Mouse (Mus musculus) kidney, embryonic 16.5 days (tissue): ENCODE results near the gene Acot3. TPM values are rescaled to one million over a fixed set of nuclear protein-coding genes. Genes with fewer than 3 reads are reported as not detected.
A peak's percentile ranks its signal among the peaks of the same experiment; 100 is the strongest.
"Not testable (repeated sequence)": the region's sequence is repeated elsewhere in the genome, so short reads cannot be mapped to it uniquely, and the experiment has no call there.

Source experiments
- ATAC-seq: fragments of 200-750 bp; cut with Nextera tagmentation; 2 replicates; pipeline ENCODE4 v1.8.0; 2017; ENCODE audit warnings: moderate TSS enrichment; ENCODE audit not compliant: low FRiP score, low TSS enrichment
- H3K27ac ChIP-seq: fragments of 300-500 bp; sonication (generic); 2 replicates; pipeline ENCODE4 v1.5.1; 2014; ENCODE audit warnings: low read length
- H3K27me3 ChIP-seq: fragments of 300-500 bp; sonication (generic); 2 replicates; pipeline ENCODE4 v1.6.1; 2014; ENCODE audit warnings: low read length, control low read depth, mixed read lengths; ENCODE audit not compliant: insufficient read depth
- H3K36me3 ChIP-seq: fragments of 300-500 bp; sonication (generic); 2 replicates; pipeline ENCODE4 v1.6.1; 2014; ENCODE audit warnings: low read length, control low read depth, mixed read lengths; ENCODE audit not compliant: insufficient read depth
- H3K4me1 ChIP-seq: fragments of 300-500 bp; sonication (generic); 2 replicates; pipeline ENCODE4 v1.6.1; 2014; ENCODE audit warnings: low read length, control low read depth, mixed read lengths; ENCODE audit not compliant: insufficient read depth
- H3K4me2 ChIP-seq: fragments of 300-500 bp; sonication (generic); replicated peaks from 2 replicates; pipeline ENCODE4 v1.6.1; 2014; ENCODE audit warnings: low read depth, low read length
- H3K4me3 ChIP-seq: fragments of 300-500 bp; sonication (generic); 2 replicates; pipeline ENCODE4 v1.5.1; 2014; ENCODE audit warnings: mild to moderate bottlenecking, low read length
- H3K9ac ChIP-seq: fragments of 300-500 bp; sonication (generic); replicated peaks from 2 replicates; pipeline ENCODE4 v1.6.1; 2014; ENCODE audit warnings: low read length
- H3K9me3 ChIP-seq: fragments of 300-500 bp; sonication (generic); 2 replicates; pipeline ENCODE4 v1.6.1; 2016; ENCODE audit warnings: low read length, control low read depth
- WGBS: fragments of 180-500 bp; shearing (Covaris S2); extraction: QIAGEN DNeasy Blood & Tissue Kit; methylation state at CpG from one replicate; pipeline ENCODE4 v1.1.7; 2014; 5-methylcytosine and 5-hydroxymethylcytosine counted together
- polyA plus RNA-seq: library from polyadenylated mRNA; unstranded; fragments of >200 nt; fragmentation: Nextera tagmentation; extraction: Ambion mirVana; gene quantifications from 2 replicates; pipeline ENCODE4 v1.2.1, GENCODE M21; 2015

The Acot3 gene
- 2.6 and 3.4 TPM in 2 replicates for polyA plus RNA-seq

DNA sequence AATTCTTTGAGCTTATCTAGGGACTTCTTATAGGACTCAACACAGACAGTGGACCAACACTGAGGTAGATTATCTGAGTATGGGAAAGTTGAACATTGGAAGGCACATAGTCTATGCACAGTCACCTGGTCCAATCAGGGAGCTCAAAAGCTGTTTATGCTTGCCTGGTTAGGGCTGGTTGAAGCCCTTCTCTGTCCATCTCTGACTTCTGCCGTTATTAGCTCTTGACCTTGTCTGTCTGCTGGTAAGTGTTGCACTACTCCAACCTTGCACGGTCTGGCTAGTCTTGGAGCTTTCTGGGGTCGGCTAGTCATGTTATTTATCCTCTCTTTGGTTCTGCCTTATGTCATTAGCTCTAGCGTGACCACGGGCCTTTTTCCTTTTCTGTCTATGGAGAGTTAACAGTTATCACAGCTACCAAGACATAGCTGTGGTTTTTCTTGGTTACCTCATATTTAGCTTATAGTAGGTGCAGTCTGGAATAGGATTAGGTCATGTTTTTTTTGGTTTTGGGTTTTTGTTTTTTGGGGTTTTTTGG lies at the start of gene Acot3:
Gene Acot3, plus strand, starts transcription at position 208 of the 538 bp plus-strand sequence.
- Histone ChIP-seq H3K27me3 (peaks cover 11% of the 10 kb centered on the region), H3K27ac (no peak within 1 kb of the TSS), H3K4me1 (peaks cover 4% of the 10 kb centered on the region; the same call in 1 of the 2 replicates), H3K4me2 (0 out of 2 replicates have a peak within 1 kb of the TSS, but pooled peaks have one; percentile 5), H3K36me3 (no peaks in the 10 kb centered on the region), H3K9ac (no peak within 1 kb of the TSS), H3K9me3 (peaks cover 5% of the 10 kb centered on the region; the same call in 1 of the 2 replicates), H3K4me3 (peak within 1 kb of the TSS; percentile 50)
- WGBS: 68% methylated on average over 5 of the region's 5 CpGs
- no peak for ATAC-seq

DNA sequence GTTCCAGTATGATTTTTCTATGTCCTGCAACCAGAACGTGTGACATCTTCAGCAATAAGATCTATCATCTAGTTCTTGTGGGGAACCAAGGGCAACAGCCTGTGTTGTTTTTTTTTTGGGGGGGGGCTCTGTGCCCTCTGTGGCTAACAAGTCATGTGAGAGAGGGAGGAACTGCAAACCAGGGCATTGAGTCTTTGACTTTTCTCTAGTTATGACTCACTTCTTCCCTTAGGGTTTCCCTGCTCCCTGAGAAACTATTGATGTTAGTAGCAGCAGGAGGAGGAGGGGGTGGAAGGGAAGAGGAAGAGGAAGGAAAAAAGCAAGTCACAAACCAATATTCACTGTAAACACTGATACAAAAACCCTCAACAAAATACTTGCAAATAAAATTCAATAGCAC lies 48.1 kb upstream of the Acot3 start:
- H3K36me3 ChIP-seq: no peaks in the 10 kb centered on the region
- no peak for ATAC-seq
- H3K9me3 ChIP-seq: 0 out of 2 replicates have a peak, but pooled peaks cover 3% of the 10 kb centered on the region
- peaks cover 14% of the 10 kb centered on the region for H3K4me1 ChIP-seq
- H3K9ac ChIP-seq: no peak overlapping the region
- no peaks in the 10 kb centered on the region for H3K27me3 ChIP-seq
- no peak overlapping the region for H3K4me2 ChIP-seq
- 67% methylated on average over 1 of the region's 1 CpGs for WGBS
- no peak overlapping the region for H3K27ac ChIP-seq
- no peak overlapping the region for H3K4me3 ChIP-seq

DNA sequence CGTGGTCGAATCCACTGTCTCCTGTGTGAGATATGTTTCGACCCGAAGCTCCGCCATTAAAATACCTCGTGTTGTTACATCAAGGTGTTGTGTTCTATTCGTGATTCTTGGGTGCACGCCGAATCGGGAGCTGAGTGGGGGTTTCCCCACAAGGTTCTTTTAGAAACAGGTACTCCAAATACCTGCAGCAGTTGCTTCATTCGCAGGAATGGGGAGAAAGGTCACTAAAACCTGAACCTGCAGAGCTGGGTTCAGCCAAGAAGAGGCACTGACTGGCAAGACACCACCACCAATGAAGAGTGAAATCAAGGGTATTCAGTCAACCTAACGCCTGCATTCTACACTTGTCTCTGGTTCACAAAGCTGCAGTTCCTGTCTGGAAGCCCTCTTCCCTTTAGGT lies 43.7 kb upstream of the Acot3 start:
- H3K27me3 ChIP-seq: no peaks in the 10 kb centered on the region
- peaks cover 28% of the 10 kb centered on the region for H3K4me1 ChIP-seq
- no peaks in the 10 kb centered on the region for H3K36me3 ChIP-seq
- H3K4me2 ChIP-seq: no peak overlapping the region
- H3K27ac ChIP-seq: no peak overlapping the region
- ATAC-seq: no peak
- H3K4me3 ChIP-seq: no peak overlapping the region
- H3K9me3 ChIP-seq: no peaks in the 10 kb centered on the region
- WGBS: 83% methylated on average over 12 of the region's 12 CpGs
- no peak overlapping the region for H3K9ac ChIP-seq

DNA sequence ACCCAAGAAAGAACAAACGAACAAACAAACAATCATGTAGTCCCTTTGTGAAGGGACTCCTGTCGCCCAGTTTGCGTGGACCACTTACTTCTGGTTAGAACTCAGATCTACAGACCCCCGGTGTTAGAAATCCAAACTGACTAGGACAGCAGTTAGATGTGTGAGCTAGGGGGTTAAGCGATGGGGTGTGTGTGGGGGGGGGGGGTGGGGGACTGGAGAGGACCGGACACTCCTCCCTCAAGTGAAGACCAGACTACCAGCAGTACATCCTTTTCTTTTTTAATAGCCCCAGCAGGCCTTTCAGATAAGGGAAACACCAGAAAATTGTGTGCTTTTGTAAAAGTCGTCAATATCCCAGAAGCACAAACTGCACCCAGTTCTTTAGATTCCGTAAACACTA lies 43.2 kb upstream of the Acot3 start:
- ATAC-seq: no peak
- peak overlapping the region; percentile 68 for H3K9ac ChIP-seq
- H3K9me3 ChIP-seq: no peaks in the 10 kb centered on the region
- peak overlapping the region; percentile 68 for H3K27ac ChIP-seq
- H3K4me2 ChIP-seq: peak overlapping the region; percentile 56
- H3K27me3 ChIP-seq: no peaks in the 10 kb centered on the region
- WGBS: 66% methylated on average over 8 of the region's 8 CpGs
- no peaks in the 10 kb centered on the region for H3K36me3 ChIP-seq
- H3K4me1 ChIP-seq: peaks cover 28% of the 10 kb centered on the region
- peak overlapping the region; percentile 52 for H3K4me3 ChIP-seq

DNA sequence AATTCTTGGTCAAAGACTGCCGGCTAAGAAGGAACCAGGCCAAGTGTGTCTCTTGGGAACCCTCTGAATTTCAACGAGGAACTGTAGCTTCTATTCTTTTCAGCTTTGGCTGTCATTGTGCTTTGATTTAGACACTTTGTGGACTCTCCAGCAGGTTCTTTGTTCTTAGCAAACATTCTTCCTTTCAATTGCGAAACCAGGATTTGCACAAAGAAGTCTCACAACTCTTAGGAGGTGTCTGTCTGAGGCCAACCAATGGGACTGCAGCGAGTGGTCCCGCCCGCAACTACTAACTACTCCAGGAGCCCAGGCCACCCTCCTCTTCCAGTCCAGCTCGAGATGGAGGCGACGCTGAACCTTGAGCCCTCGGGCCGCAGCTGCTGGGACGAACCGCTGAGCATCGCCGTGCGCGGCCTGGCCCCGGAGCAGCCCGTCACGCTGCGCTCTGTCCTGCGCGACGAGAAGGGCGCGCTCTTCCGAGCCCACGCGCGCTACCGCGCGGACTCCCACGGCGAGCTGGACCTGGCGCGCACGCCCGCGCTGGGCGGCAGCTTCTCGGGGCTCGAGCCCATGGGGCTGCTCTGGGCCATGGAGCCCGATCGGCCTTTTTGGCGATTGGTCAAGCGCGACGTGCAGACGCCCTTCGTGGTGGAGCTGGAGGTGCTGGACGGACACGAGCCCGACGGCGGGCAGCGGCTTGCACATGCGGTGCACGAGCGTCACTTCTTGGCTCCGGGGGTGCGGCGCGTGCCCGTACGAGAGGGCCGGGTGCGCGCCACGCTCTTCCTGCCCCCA lies 42.6 kb upstream of the Acot3 start, which contains the start of gene Acot1:
Gene Acot1, plus strand, starts transcription at position 320 of the 795 bp plus-strand sequence.
- ATAC-seq: peak; percentile 97
- Histone ChIP-seq H3K27ac (peak within 1 kb of the TSS; percentile 68), H3K9ac (peak within 1 kb of the TSS; percentile 68), H3K4me1 (peaks cover 28% of the 10 kb centered on the region), H3K4me3 (peak within 1 kb of the TSS; percentile 52), H3K4me2 (peak within 1 kb of the TSS; percentile 56)
- not testable (repeated sequence) for H3K36me3 ChIP-seq, H3K27me3 ChIP-seq, H3K9me3 ChIP-seq
- 2% methylated on average over 50 of the region's 70 CpGs for WGBS

DNA sequence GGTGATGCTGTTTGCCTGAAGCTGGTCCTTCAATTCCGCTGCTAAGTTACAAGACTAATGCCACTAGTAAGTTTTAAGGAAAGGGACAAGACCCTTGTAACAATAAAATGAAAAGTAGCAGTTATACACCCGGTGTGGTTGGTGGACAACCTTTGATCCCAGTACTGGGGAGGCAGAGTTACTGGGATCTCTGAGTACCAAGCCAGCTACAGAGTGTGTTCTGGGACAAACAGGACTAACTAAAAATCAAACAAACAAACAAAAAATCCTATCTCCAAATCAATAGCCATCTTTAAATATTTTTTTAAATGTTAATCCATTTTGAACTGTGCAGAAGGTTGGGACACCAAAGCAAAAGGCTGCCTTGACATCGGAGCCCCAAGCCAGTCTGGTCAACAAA lies 41.7 kb upstream of the Acot3 start:
- peaks cover 4% of the 10 kb centered on the region; the same call in 1 of the 2 replicates for H3K36me3 ChIP-seq
- peak overlapping the region; percentile 68 for H3K9ac ChIP-seq
- H3K27ac ChIP-seq: 0 out of 2 replicates have a peak overlapping the region, but pooled peaks have one; percentile 34
- H3K4me2 ChIP-seq: peak overlapping the region; percentile 56
- H3K4me3 ChIP-seq: peak overlapping the region; percentile 52
- ATAC-seq: no peak
- H3K4me1 ChIP-seq: peaks cover 28% of the 10 kb centered on the region
- no peaks in the 10 kb centered on the region for H3K9me3 ChIP-seq
- 61% methylated on average over 3 of the region's 3 CpGs for WGBS
- no peaks in the 10 kb centered on the region for H3K27me3 ChIP-seq

DNA sequence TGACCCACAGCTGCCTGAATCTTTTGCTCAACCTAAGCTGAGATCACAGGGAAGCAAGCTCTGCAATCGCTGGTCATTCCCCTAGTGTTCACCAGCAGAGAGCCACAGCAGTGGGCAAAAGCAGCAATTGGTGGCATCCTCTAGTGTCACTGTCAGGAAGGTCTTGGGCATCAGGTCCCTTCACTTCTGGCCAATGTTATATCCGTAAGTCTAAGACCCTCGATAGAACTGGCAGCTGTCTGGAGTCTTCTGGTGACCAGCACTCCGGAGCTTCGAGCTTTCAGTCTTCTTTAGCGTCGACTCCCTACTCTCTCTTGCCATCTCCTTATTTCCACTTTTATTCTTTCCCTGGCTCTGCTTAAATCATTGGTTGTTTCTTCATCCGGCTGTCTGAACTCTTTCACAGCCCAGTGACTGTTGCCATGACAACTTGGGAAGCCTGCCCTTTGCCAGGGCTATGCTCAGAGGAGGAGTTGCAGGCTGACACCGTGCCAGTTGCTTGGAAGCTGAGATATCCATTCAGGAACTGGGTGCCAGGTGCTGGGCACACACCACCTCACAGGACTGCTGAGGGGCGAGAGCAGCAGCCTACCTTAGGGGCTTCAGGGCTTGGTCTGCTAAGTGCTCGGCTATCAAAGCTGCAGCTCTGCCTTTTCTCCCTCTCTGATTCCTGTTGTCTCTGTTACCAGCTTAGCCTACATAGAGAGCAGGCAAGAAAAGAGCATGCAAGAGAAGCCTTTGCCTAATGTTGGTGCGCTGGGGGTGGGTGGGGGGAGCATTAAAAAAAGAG lies 40.5 kb upstream of the Acot3 start:
- Histone ChIP-seq H3K4me1 (peaks cover 28% of the 10 kb centered on the region), H3K4me3 (peak overlapping the region; percentile 19), H3K9ac (0 out of 2 replicates have a peak overlapping the region, but pooled peaks have one; percentile 23), H3K9me3 (no peaks in the 10 kb centered on the region), H3K27ac (peak overlapping the region; percentile 67), H3K27me3 (no peaks in the 10 kb centered on the region), H3K4me2 (peak overlapping the region; percentile 56), H3K36me3 (peaks cover 9% of the 10 kb centered on the region; the same call in 1 of the 2 replicates)
- WGBS: 28% methylated on average over 12 of the region's 12 CpGs
- ATAC-seq: peak; percentile 81

DNA sequence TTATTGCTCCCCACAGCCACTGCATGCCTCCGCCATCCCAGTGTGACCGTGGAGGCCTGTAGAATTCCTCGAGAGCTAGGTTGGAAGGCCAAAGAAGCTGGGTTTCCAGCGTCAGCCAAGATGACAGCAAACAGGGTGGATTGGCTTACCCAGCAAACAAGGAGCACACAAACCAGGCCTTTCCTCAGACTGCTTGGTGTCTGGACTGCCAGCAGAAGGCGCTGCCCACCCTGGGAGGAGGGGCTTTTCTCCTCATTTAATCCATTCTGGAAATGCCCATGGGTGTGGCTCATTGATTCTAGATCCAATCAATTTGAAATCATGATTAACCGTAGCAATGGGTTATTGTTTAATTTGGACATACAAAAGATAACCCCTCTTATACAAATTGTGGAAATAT lies 38.8 kb upstream of the Acot3 start:
- Histone ChIP-seq H3K4me2 (no peak overlapping the region), H3K27ac (no peak overlapping the region), H3K36me3 (peaks cover 13% of the 10 kb centered on the region; the same call in 1 of the 2 replicates), H3K9ac (no peak overlapping the region), H3K27me3 (no peaks in the 10 kb centered on the region), H3K9me3 (no peaks in the 10 kb centered on the region), H3K4me3 (no peak overlapping the region), H3K4me1 (peaks cover 28% of the 10 kb centered on the region)
- ATAC-seq: no peak
- 74% methylated on average over 6 of the region's 6 CpGs for WGBS

DNA sequence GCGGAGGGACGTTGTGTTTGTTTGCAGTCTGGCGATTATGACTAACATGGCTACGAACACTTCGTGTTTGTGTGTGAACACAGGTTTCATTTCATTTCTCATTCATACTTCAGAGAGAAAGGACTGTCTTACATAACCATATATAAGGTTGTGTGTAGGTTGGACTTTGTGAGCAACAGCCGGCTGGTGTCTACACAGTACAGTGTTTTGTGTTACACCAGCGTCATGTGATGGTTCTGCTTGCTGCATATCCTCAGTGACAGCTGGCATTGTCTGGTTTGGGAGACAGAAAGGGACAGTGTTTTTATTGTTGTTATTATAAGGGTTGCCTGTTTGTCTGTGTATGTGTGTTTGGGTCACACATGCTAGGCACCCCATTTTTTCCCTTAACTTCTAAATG lies 38.2 kb upstream of the Acot3 start:
- Histone ChIP-seq H3K27me3 (no peaks in the 10 kb centered on the region), H3K36me3 (peaks cover 13% of the 10 kb centered on the region; the same call in 1 of the 2 replicates), H3K4me1 (peaks cover 24% of the 10 kb centered on the region), H3K27ac (no peak overlapping the region), H3K4me3 (no peak overlapping the region), H3K9me3 (no peaks in the 10 kb centered on the region), H3K4me2 (no peak overlapping the region), H3K9ac (no peak overlapping the region)
- no peak for ATAC-seq
- 92% methylated on average over 7 of the region's 7 CpGs for WGBS
